Mouse (Mus musculus) kidney, adult 2 months (tissue): ENCODE results near the gene Nrsn2.

ENCODE experiments used
- CTCF ChIP-seq: fragments of 200-500 bp; conservative IDR thresholded peaks from 2 replicates; pipeline ENCODE4 v1.5.1; 2011; ENCODE audit warnings: low read depth, mild to moderate bottlenecking, control low read depth, low read length, moderate library complexity, mixed read lengths; ENCODE audit not compliant: insufficient read depth, insufficient read length
- POLR2A ChIP-seq: fragments of 200-500 bp; IDR thresholded peaks from one replicate; pipeline ENCODE4 v1.6.1; 2011; ENCODE audit warnings: low read depth, low read length, control low read depth

DNA sequence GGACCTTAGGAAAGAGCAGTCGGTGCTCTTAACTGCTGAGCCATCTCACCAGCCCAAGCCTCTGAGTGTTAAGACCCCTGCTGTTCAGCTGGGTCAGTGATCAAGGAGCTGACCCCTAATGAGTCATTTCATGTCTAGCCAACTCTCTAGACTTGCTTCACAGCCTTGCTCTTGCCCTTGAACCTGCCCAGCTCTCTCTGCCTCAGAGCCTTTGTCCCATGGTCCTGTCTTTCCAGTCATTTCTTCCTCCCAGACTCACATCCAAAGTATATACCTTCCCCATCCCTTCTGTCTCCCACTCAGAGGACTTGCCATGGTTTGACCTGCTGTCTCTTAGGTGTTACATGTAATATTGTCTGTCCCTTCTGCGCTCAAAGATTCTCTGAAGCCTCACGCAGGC, 19.2 kb downstream of the Nrsn2 start:
- TF ChIP-seq CTCF (no peak), POLR2A (no peak)
